Mouse (Mus musculus) embryonic facial prominence, embryonic 10.5 days (tissue): ENCODE measurements around the gene Igf2bp1. TPM values are rescaled to one million over a fixed set of nuclear protein-coding genes. Genes with fewer than 3 reads are reported as not detected.
A peak's percentile ranks its signal among the peaks of the same experiment; 100 is the strongest.

Experiments
- microRNA-seq: library from miRNA; unstranded; fragments of <30 nt; microRNA quantifications from one replicate; pipeline ENCODE4, GENCODE M21; 2017
- polyA plus RNA-seq: library from polyadenylated mRNA; unstranded; fragments of >200 nt; fragmentation: Nextera tagmentation; extraction: Ambion mirVana; gene quantifications from 2 replicates; pipeline ENCODE4 v1.2.1, GENCODE M21; 2016

The Igf2bp1 gene
- polyA plus RNA-seq, 1 experiment from 2014 or later: 173 TPM

Small RNA genes within 50 kb of the gene (microRNA-seq; reads per million reads assigned to microRNA genes)
- gene Mir3063: 4.0 reads per million, percentile 8 among the genes with 10 or more reads in this experiment

Other genes starting within 250 kb of the Igf2bp1 start
- not detected in 2 replicates for gene Phospho1, start 181.4 kb downstream of the Igf2bp1 start, polyA plus RNA-seq
- 9.5 and 10.0 TPM in 2 replicates for gene Gngt2, start 168.7 kb downstream of the Igf2bp1 start, polyA plus RNA-seq
- 3.7 and 4.1 TPM in 2 replicates for gene Abi3, start 163.5 kb downstream of the Igf2bp1 start, polyA plus RNA-seq
- 0.09 and 0.16 TPM in 2 replicates for gene B4galnt2, start 91.0 kb downstream of the Igf2bp1 start, polyA plus RNA-seq
- gene Gip, start 18.6 kb upstream of the Igf2bp1 start, polyA plus RNA-seq: not detected in 2 replicates
- 106 and 107 TPM in 2 replicates for gene Snf8, start 28.9 kb upstream of the Igf2bp1 start, polyA plus RNA-seq
- gene Ube2z, start 59.4 kb upstream of the Igf2bp1 start, polyA plus RNA-seq: 34.3 and 35.2 TPM in 2 replicates
- 596 and 634 TPM in 2 replicates for gene Atp5g1, start 69.7 kb upstream of the Igf2bp1 start, polyA plus RNA-seq
- not detected in 2 replicates for gene Calcoco2, start 106.0 kb upstream of the Igf2bp1 start, polyA plus RNA-seq
- not detected in 2 replicates for gene Ttll6, start 127.8 kb upstream of the Igf2bp1 start, polyA plus RNA-seq
- not detected in 2 replicates for gene Hoxb13, start 188.4 kb upstream of the Igf2bp1 start, polyA plus RNA-seq